Mouse (Mus musculus) ES-Bruce4 (cell line): ENCODE data around the gene Pde4d. TPM values are rescaled to one million over a fixed set of nuclear protein-coding genes. Genes with fewer than 3 reads are reported as not detected.

Experiments used
- H3K27ac ChIP-seq: 2 replicates; pipeline ENCODE4 v1.5.1; 2012; ENCODE audit warnings: low read length, inconsistent platforms; ENCODE audit not compliant: insufficient read depth
- H3K27me3 ChIP-seq: 2 replicates; pipeline ENCODE4 v1.6.1; 2012; ENCODE audit warnings: mild to moderate bottlenecking, low read length, inconsistent platforms; ENCODE audit not compliant: control insufficient read depth, poor library complexity, insufficient read depth, severe bottlenecking
- H3K36me3 ChIP-seq: 2 replicates; pipeline ENCODE4 v1.6.1; 2012; ENCODE audit warnings: inconsistent platforms, mild to moderate bottlenecking, low read length, moderate library complexity; ENCODE audit not compliant: control insufficient read depth, poor library complexity, insufficient read depth, severe bottlenecking
- H3K4me1 ChIP-seq: one replicate; pipeline ENCODE4 v1.8.1; 2011; ENCODE audit warnings: low read length; ENCODE audit not compliant: control insufficient read depth, insufficient read depth
- H3K4me3 ChIP-seq: 2 replicates; pipeline ENCODE4 v1.5.1; 2011; ENCODE audit warnings: low read depth, mild to moderate bottlenecking, low read length
- H3K9ac ChIP-seq: 2 replicates; pipeline ENCODE4 v1.6.1; 2012; ENCODE audit warnings: low read depth, mild to moderate bottlenecking, inconsistent platforms; ENCODE audit not compliant: poor library complexity, severe bottlenecking
- H3K9me3 ChIP-seq: replicated peaks from 2 replicates; pipeline ENCODE4 v1.6.1; 2012; ENCODE audit warnings: mild to moderate bottlenecking, low read length, inconsistent platforms; ENCODE audit not compliant: control insufficient read depth, poor library complexity, insufficient read depth, severe bottlenecking
- CTCF ChIP-seq: IDR thresholded peaks from one replicate; pipeline ENCODE4 v1.8.1; 2011; ENCODE audit warnings: low read depth, low read length
- EP300 ChIP-seq: IDR thresholded peaks from 2 replicates; pipeline ENCODE4 v1.6.1; 2011; ENCODE audit warnings: low read depth, low read length; ENCODE audit not compliant: insufficient read depth
- POLR2A ChIP-seq: IDR thresholded peaks from one replicate; pipeline ENCODE4 v1.8.1; 2011; ENCODE audit warnings: low read length; ENCODE audit not compliant: insufficient read depth
- polyA plus RNA-seq: library from polyadenylated mRNA; stranded (reverse); fragments of >200 nt; gene quantifications from 2 replicates; pipeline ENCODE4 v1.2.4, GENCODE M21; 2011; ENCODE audit warnings: low read depth; ENCODE audit not compliant: missing spikeins, insufficient read depth, insufficient read length

Pde4d gene
- polyA plus RNA-seq, 1 experiment: 5.0 TPM

DNA sequence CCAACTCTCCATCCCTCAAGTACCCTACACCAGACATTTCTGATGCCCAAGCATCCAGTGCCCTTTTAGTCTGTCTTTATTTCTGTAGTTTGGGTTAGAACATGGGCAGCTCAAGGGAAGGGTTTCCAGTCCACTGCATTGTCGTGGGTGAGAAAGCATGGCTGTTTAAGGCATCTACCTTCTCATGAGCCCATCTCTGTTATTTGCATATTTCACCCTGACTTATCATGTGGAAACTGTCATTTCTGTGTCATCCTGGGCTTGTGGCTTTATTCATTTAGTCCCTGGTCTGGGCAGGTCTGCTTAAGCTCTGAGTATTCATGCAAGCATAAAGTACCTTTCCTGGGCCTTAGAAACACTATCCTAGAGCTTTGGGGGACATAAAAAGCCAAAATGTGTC, 1331.7 kb downstream of the Pde4d start:
- H3K4me3 ChIP-seq: no peak overlapping the region
- no peaks in the 10 kb centered on the region for H3K4me1 ChIP-seq
- no peak overlapping the region for H3K9ac ChIP-seq
- no peak for TF ChIP-seq EP300
- no peak for TF ChIP-seq CTCF
- no peak for TF ChIP-seq POLR2A
- H3K27ac ChIP-seq: no peak overlapping the region
- no peaks in the 10 kb centered on the region for H3K36me3 ChIP-seq
- H3K27me3 ChIP-seq: no peaks in the 10 kb centered on the region
- no peaks in the 10 kb centered on the region for H3K9me3 ChIP-seq

DNA sequence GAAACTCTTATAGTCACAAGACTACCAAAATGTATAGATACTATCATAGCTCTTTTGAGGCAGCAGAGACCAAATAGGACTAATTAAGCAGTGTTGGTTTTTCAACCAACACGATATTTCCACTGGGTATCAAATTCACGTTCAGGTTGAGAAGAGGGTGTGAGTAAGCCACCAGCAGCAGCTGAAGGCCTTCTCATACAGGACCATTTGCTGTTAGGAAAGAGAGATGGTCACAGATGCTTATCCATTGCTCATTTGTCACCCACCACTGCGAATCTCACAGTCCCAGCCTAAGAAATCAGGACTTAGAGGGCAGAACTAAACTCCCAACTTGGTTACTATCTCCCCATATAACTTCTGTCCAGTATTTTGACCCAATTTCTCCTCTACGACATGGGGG, 1338.9 kb downstream of the Pde4d start:
- Histone ChIP-seq H3K27me3 (no peaks in the 10 kb centered on the region), H3K4me1 (no peaks in the 10 kb centered on the region), H3K36me3 (no peaks in the 10 kb centered on the region), H3K9ac (no peak overlapping the region), H3K4me3 (no peak overlapping the region), H3K9me3 (no peaks in the 10 kb centered on the region), H3K27ac (no peak overlapping the region)
- TF ChIP-seq EP300: no peak

DNA sequence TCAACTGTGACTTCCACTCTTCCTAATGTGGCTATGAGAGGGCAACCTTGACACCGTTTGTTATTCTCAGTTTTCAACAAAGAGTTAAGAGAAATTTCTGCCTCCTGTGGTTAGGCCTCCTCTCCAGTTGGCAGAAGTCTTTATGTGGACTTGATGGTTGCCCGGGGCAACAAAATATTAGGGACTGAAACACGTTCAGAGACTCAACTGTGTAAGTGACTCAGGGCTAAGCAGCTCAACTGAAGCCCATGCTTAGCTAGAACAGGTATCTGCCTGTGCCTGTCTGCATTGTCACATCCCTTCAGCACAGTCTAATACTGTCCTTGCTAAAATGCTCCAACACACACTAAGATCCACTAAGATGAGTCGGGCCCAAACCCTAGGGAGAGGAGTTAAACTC, 1339.4 kb downstream of the Pde4d start:
- Histone ChIP-seq H3K4me1 (no peaks in the 10 kb centered on the region), H3K36me3 (no peaks in the 10 kb centered on the region)
- TF ChIP-seq POLR2A: no peak
- no peak for TF ChIP-seq EP300
- TF ChIP-seq CTCF: no peak

DNA sequence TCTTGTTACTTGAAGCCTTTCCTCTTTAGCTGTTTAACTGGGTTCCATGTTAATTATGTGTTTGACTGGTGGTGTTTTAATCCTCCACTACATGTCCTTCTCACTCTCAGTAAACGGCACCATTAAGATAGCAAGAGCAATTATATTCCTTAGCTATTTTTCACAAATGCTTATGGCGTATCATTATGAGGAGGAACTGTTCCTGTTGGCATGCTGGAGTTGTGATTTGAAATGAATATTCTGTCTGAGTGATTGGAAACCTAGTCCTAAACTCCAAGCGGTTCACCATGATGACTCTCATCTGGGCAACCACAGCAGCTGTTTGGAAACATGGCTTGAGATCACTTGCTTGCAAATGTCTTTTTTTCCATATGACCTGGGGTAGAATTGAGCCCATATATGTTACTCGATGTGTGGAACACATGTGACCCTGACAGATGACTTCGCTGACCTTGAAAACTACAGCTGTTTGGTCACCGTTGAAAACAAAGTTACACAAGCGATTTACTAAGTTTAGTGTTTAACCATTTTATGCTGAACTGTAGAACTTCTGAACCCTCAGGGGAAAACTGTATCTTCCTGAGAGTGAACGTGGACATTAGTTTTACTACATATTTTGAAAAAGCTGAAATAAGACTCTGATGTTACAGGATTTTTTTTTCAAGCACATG, 1340.4 kb downstream of the Pde4d start:
- Histone ChIP-seq H3K4me3 (no peak overlapping the region), H3K9me3 (no peaks in the 10 kb centered on the region), H3K9ac (no peak overlapping the region), H3K4me1 (no peaks in the 10 kb centered on the region), H3K36me3 (no peaks in the 10 kb centered on the region), H3K27ac (no peak overlapping the region), H3K27me3 (no peaks in the 10 kb centered on the region)
- no peak for TF ChIP-seq CTCF

More for the DNA sequence above, 1339.4 kb downstream of the Pde4d start:
- Histone ChIP-seq H3K9me3 (no peaks in the 10 kb centered on the region), H3K4me3 (no peak overlapping the region), H3K27me3 (no peaks in the 10 kb centered on the region), H3K9ac (no peak overlapping the region), H3K27ac (no peak overlapping the region)

DNA sequence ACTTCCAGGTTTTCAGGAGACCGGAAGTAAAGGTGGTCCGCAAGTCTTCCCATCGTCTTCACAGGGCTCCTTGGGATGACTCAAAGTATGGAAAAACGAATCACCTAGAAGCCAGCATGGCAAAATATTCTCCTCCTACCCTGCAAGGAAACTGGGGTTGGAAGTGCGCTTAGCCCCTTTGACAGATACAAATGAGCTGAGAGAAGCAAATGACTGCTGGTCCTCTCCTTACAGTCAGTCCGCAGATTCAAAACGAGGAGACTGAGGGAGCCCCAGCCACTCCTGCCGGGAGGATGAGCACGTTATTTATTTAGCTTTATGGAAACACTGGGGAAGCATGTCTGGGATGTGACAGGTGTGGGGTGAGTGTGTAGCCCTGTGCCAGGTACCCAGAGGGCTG, 1344.2 kb downstream of the Pde4d start:
- no peak overlapping the region for H3K27ac ChIP-seq
- no peak overlapping the region for H3K4me3 ChIP-seq
- no peaks in the 10 kb centered on the region for H3K36me3 ChIP-seq
- no peaks in the 10 kb centered on the region for H3K4me1 ChIP-seq
- TF ChIP-seq EP300 (no peak), CTCF (no peak), POLR2A (no peak)
- H3K27me3 ChIP-seq: no peaks in the 10 kb centered on the region
- H3K9ac ChIP-seq: no peak overlapping the region
- no peaks in the 10 kb centered on the region for H3K9me3 ChIP-seq

DNA sequence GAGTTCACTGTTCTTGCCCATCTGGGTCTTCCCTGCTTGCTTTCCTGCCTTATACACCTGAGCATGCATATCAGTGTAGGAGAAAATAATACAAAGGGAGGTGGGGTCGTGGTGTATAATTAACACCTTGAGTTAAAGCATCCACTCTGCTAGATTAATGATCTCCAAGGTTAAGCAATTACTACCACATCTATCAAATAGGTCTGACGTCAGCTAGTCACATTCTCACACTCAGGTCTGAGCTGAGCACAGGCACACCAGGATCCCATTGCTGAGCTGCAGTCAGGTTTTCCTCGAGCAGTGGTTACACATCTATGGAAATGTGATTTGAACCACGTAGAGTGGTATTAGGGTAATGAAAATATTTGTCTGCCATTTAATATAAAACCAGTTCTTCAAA, 1348.9 kb downstream of the Pde4d start:
- H3K27me3 ChIP-seq: no peaks in the 10 kb centered on the region
- H3K27ac ChIP-seq: no peak overlapping the region
- no peak overlapping the region for H3K4me3 ChIP-seq
- no peaks in the 10 kb centered on the region for H3K4me1 ChIP-seq
- H3K9me3 ChIP-seq: no peaks in the 10 kb centered on the region
- H3K9ac ChIP-seq: no peak overlapping the region
- H3K36me3 ChIP-seq: no peaks in the 10 kb centered on the region
- no peak for TF ChIP-seq CTCF
- no peak for TF ChIP-seq POLR2A
- no peak for TF ChIP-seq EP300
